Comparison of ENCODE assay signal across 12 mouse cellular contexts in genomic region chr7:18959446-18959845, GRCm38 (mm10). TPM values are rescaled to one million over a fixed set of nuclear protein-coding genes. Genes with fewer than 3 reads are reported as not detected.
DNase-seq lines count a peak whose midpoint lies in the region; ATAC-seq and TF ChIP-seq lines count a peak whose summit lies in the region.
"Had no signal": no experiment of that assay in that cellular context is flagged by ENCODE, and none has a peak within 500 bp of the region (broad histone marks: within the 10 kb centered on the region; RNA-seq: fewer than 3 reads in every experiment).

No protein-coding gene starts in this region.

- no peak for TF ChIP-seq POLR2A in lung, adult 2 months (IDR thresholded peaks at IDR 0.05; ENCODE audit: borderline replicate concordance, extremely low read depth, low read depth, low read length)

- no peak overlapping the region for H3K9ac ChIP-seq in lung, postnatal 0 days (replicated peaks; ENCODE audit: low read depth)

- ATAC-seq in lung, postnatal 0 days = peak; percentile 72
- ATAC-seq in monocyte, adult 5-6 weeks (replicated peaks; ENCODE audit: insufficient number of reproducible peaks, low FRiP score, low TSS enrichment, poor library complexity, severe bottlenecking) = no peak
- ATAC-seq: intestine, postnatal 0 days had no signal

- no peak for TF ChIP-seq CTCF in lung, adult 2 months (IDR thresholded peaks at IDR 0.05; ENCODE audit: insufficient read depth, low read length)
- no peak for TF ChIP-seq CTCF in lung, postnatal 0 days (IDR thresholded peaks at IDR 0.05)

- 28% methylated on average over 8 of the region's 8 CpGs for WGBS in lung, adult 2 months
- 32% methylated on average over 8 of the region's 8 CpGs for WGBS in lung, postnatal 0 days

- peaks cover 9% of the 10 kb centered on the region; the same call in 1 of the 2 replicates for H3K4me1 ChIP-seq in lung, adult 2 months (ENCODE audit: control insufficient read depth, insufficient read depth, low read length)
- no peaks in the 10 kb centered on the region for H3K4me1 ChIP-seq in lung, postnatal 0 days (ENCODE audit: insufficient read depth, low read depth, low read length)

- DNase-seq in adrenal gland, adult (ENCODE audit: inconsistent age in 2 of 2, low spot score in 1 of 2) = peak; percentile 44 to 72
- no peak for DNase-seq in adrenal gland, postnatal 25 days
- DNase-seq in lung, adult 18-20 months = peak; percentile 40 to 69
- DNase-seq in lung, adult 2 months = no peak
- peak; percentile 32 to 44 for DNase-seq in heart, postnatal 14 days
- DNase-seq in lung, postnatal 0 days (ENCODE audit: low spot score) = peak; percentile 78
- DNase-seq in thymus, postnatal 25 days = no peak
- DNase-seq: right cerebral cortex, adult 18-20 months; thymus, postnatal 36 days had no signal

- peak; percentile 99 for TF ChIP-seq EP300 in lung, postnatal 0 days (IDR thresholded peaks at IDR 0.05)

- H3K27me3 ChIP-seq in lung, postnatal 0 days (replicated peaks; ENCODE audit: insufficient read depth, low read length) = peaks cover 19% of the 10 kb centered on the region; the same call in 1 of the 2 replicates

- H3K4me2 ChIP-seq in lung, postnatal 0 days (replicated peaks; ENCODE audit: low read depth, low read length) = no peak overlapping the region

- no peak overlapping the region for H3K4me3 ChIP-seq in lung, adult 2 months (replicated peaks; ENCODE audit: extremely low read depth, low read depth, low read length)
- H3K4me3 ChIP-seq in lung, postnatal 0 days (ENCODE audit: low read depth, low read length) = no peak overlapping the region

- H3K36me3 ChIP-seq in lung, postnatal 0 days (ENCODE audit: insufficient read depth, low read length) = no peaks in the 10 kb centered on the region

- H3K9me3 ChIP-seq in lung, postnatal 0 days (ENCODE audit: low read length) = no peaks in the 10 kb centered on the region

- H3K27ac ChIP-seq in lung, postnatal 0 days (ENCODE audit: low read length) = peak overlapping the region; percentile 70

- intact Hi-C loops in heart, postnatal 14 days (cut with DNase I) = no loop called here

RNA-seq across cellular contexts. Expression of gene Nanos2, which starts 27.8 kb away (rescaled TPM):
- total RNA-seq in adrenal gland, postnatal 25 days (2021) = not detected in 2 replicates
- polyA plus RNA-seq in lung, adult 2 months (2012; rRNA removed) = 0.07 and 0.09 TPM in 2 replicates
- total RNA-seq in heart, postnatal 14 days (2021) = not detected
- polyA plus RNA-seq in lung, postnatal 0 days (2015; fragmentation: Nextera tagmentation; extraction: Ambion mirVana) = not detected in 2 replicates
- total RNA-seq in monocyte, adult 5-6 weeks (2017) = 0.49 TPM in 1 of 3 replicates, not detected in the others
- polyA plus RNA-seq: embryonic facial prominence, embryonic 11.5 days; intestine, postnatal 0 days had no signal

RNA-seq across cellular contexts. Expression of gene Mypop, which starts 31.6 kb away (rescaled TPM):
- 10.9 and 13.0 TPM in 2 replicates for total RNA-seq in adrenal gland, postnatal 25 days (2021)
- polyA plus RNA-seq in lung, adult 2 months (2012; rRNA removed) = 7.2 and 10.2 TPM in 2 replicates
- 1 to 10 TPM; 2.5 to 2.8 TPM for total RNA-seq in heart, postnatal 14 days (2021)
- polyA plus RNA-seq in lung, postnatal 0 days (2015; fragmentation: Nextera tagmentation; extraction: Ambion mirVana) = 2.3 and 2.6 TPM in 2 replicates
- 0.75 to 2.1 TPM in 2 of 3 replicates, not detected in the other for total RNA-seq in monocyte, adult 5-6 weeks (2017)

RNA-seq across cellular contexts. Expression of gene Nova2, which starts 33.8 kb away (rescaled TPM):
- 4.9 and 6.2 TPM in 2 replicates for total RNA-seq in adrenal gland, postnatal 25 days (2021)
- polyA plus RNA-seq in lung, adult 2 months (2012; rRNA removed) = 4.2 and 5.0 TPM in 2 replicates
- total RNA-seq in heart, postnatal 14 days (2021) = 10 to 100 TPM in 1 of 2 experiments, 1 to 10 TPM in 1; 9.6 to 10.1 TPM
- 1.1 and 1.2 TPM in 2 replicates for polyA plus RNA-seq in lung, postnatal 0 days (2015; fragmentation: Nextera tagmentation; extraction: Ambion mirVana)
- total RNA-seq in monocyte, adult 5-6 weeks (2017) = not detected in 3 replicates

RNA-seq across cellular contexts. Expression of gene Irf2bp1, which starts 44.4 kb away (rescaled TPM):
- 45.8 and 48.3 TPM in 2 replicates for total RNA-seq in adrenal gland, postnatal 25 days (2021)
- polyA plus RNA-seq in lung, adult 2 months (2012; rRNA removed) = 34.7 and 39.9 TPM in 2 replicates
- total RNA-seq in heart, postnatal 14 days (2021) = 10 to 100 TPM; 24.2 to 24.4 TPM
- polyA plus RNA-seq in lung, postnatal 0 days (2015; fragmentation: Nextera tagmentation; extraction: Ambion mirVana) = 11.7 and 12.2 TPM in 2 replicates
- total RNA-seq in monocyte, adult 5-6 weeks (2017) = 7.1 to 10.5 TPM (median 7.8 TPM) in 3 replicates

RNA-seq across cellular contexts. Expression of gene Ccdc61, which starts 49.2 kb away (rescaled TPM):
- total RNA-seq in adrenal gland, postnatal 25 days (2021) = 16.5 and 20.8 TPM in 2 replicates
- 22.7 and 26.9 TPM in 2 replicates for polyA plus RNA-seq in lung, adult 2 months (2012; rRNA removed)
- 1 to 10 TPM; 9.0 to 9.5 TPM for total RNA-seq in heart, postnatal 14 days (2021)
- 17.6 and 19.0 TPM in 2 replicates for polyA plus RNA-seq in lung, postnatal 0 days (2015; fragmentation: Nextera tagmentation; extraction: Ambion mirVana)
- 10.6 to 30.0 TPM (median 24.7 TPM) in 3 replicates for total RNA-seq in monocyte, adult 5-6 weeks (2017)

Comparison
In these comparisons a context has a peak if more than half of its experiments do, and no peak if none do; other contexts are left out.
1. DNase-seq: peak in adrenal gland, adult (2 of 2), lung, adult 18-20 months (2 of 2), heart, postnatal 14 days (2 of 2) and lung, postnatal 0 days (single experiment); none in adrenal gland, postnatal 25 days (single experiment), lung, adult 2 months (single experiment) and thymus, postnatal 25 days (single experiment).